Mouse (Mus musculus): Measurements from ENCODE around the gene Golph3.

DNA sequence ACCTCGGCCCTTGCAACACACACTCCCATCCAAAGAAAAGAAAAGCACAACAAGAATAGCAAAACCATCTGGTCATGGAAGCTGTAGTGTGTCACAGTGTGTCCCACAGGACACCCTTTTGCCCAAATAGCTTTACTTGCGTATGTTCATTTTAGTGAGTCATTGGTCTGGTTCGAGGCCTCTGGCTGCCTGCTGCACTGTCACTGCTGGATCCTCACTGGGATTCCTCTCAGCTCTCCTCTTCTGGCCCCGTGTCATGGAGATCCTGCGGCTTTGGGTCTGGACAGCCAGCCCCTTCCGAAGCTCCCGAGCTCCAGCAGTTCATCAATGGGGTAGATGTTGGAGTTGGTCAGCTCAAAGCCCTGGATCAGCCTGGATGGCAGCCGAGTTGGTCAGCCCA is 2.8 kb upstream of the Golph3 start:
- TF ChIP-seq CTCF (IDR thresholded peaks at IDR 0.05; ENCODE audit: extremely low read depth, insufficient read depth, low read length), result no peak
- no peak for TF ChIP-seq POLR2A (IDR thresholded peaks at IDR 0.05; ENCODE audit: extremely low read depth, insufficient read depth, low read length)

Measured in cortical plate, adult 2 months (tissue).